Mouse (Mus musculus) midbrain, embryonic 15.5 days (tissue): ENCODE measurements around the gene Gzma. TPM values are rescaled to one million over a fixed set of nuclear protein-coding genes. Genes with fewer than 3 reads are reported as not detected.

Experiments
- ATAC-seq: fragments of 200-750 bp; cut with Nextera tagmentation; replicated peaks from 2 replicates; pipeline ENCODE4 v1.8.0; 2017; ENCODE audit warnings: moderate TSS enrichment
- H3K27ac ChIP-seq: fragments of 300-500 bp; sonication (generic); 2 replicates; pipeline ENCODE4 v1.5.1; 2015; ENCODE audit warnings: mild to moderate bottlenecking, inconsistent platforms
- H3K27me3 ChIP-seq: fragments of 300-500 bp; sonication (generic); replicated peaks from 2 replicates; pipeline ENCODE4 v1.6.1; 2015; ENCODE audit warnings: inconsistent platforms
- H3K36me3 ChIP-seq: fragments of 300-500 bp; sonication (generic); replicated peaks from 2 replicates; pipeline ENCODE4 v1.6.1; 2015; ENCODE audit warnings: inconsistent platforms
- H3K4me1 ChIP-seq: fragments of 300-500 bp; sonication (generic); 2 replicates; pipeline ENCODE4 v1.6.1; 2015; ENCODE audit warnings: inconsistent platforms
- H3K4me2 ChIP-seq: fragments of 300-500 bp; sonication (generic); 2 replicates; pipeline ENCODE4 v1.6.1; 2015; ENCODE audit warnings: inconsistent platforms, mild to moderate bottlenecking, moderate library complexity
- H3K4me3 ChIP-seq: fragments of 300-500 bp; sonication (generic); 2 replicates; pipeline ENCODE4 v1.5.1; 2015; ENCODE audit warnings: mild to moderate bottlenecking, inconsistent platforms
- H3K9ac ChIP-seq: fragments of 300-500 bp; sonication (generic); 2 replicates; pipeline ENCODE4 v1.6.1; 2015; ENCODE audit warnings: mild to moderate bottlenecking, inconsistent platforms
- H3K9me3 ChIP-seq: fragments of 300-500 bp; sonication (generic); 2 replicates; pipeline ENCODE4 v1.6.1; 2016; ENCODE audit warnings: inconsistent platforms
- WGBS: fragments of 180-500 bp; shearing (Covaris S2); methylation state at CpG from one replicate; pipeline ENCODE4 v1.1.7; 2015; ENCODE audit warnings: mixed read lengths; 5-methylcytosine and 5-hydroxymethylcytosine counted together
- polyA plus RNA-seq: library from polyadenylated mRNA; unstranded; fragments of >200 nt; fragmentation: Nextera tagmentation; extraction: Ambion mirVana; gene quantifications from 2 replicates; pipeline ENCODE4 v1.2.1, GENCODE M21; 2015

Gzma gene
- polyA plus RNA-seq, 1 experiment from 2014 or later = not detected

- 76% methylated on average over 3 of the region's 3 CpGs for WGBS
- Histone ChIP-seq H3K4me3 (peak overlapping the region; percentile 47), H3K4me1 (peaks cover 10% of the 10 kb centered on the region; the same call in 1 of the 2 replicates), H3K9me3 (no peaks in the 10 kb centered on the region), H3K9ac (no peak overlapping the region), H3K27me3 (no peaks in the 10 kb centered on the region), H3K4me2 (peak overlapping the region; percentile 74; the same call in 1 of the 2 replicates), H3K36me3 (no peaks in the 10 kb centered on the region), H3K27ac (no peak overlapping the region)
- ATAC-seq = no peak
Measured at GRCm38 (mm10) chr13:113044876-113045275, 55.9 kb downstream of the Gzma start.

Other genes with a start within 250 kb of the Gzma start
- 58.6 and 62.2 TPM in 2 replicates for gene Mtrex, start 173.6 kb downstream of the Gzma start, polyA plus RNA-seq
- 35.0 and 35.8 TPM in 2 replicates for gene Dhx29, start 173.5 kb downstream of the Gzma start, polyA plus RNA-seq
- gene Ccno, start 113.2 kb downstream of the Gzma start, polyA plus RNA-seq = 1.6 and 2.3 TPM in 2 replicates
- gene Mcidas, start 107.1 kb downstream of the Gzma start, polyA plus RNA-seq = 0.75 and 0.83 TPM in 2 replicates
- 0.45 and 0.57 TPM in 2 replicates for gene Cdc20b, start 65.9 kb downstream of the Gzma start, polyA plus RNA-seq
- 42.0 and 52.5 TPM in 2 replicates for gene Gpx8, start 54.6 kb downstream of the Gzma start, polyA plus RNA-seq
- 1.9 and 2.3 TPM in 2 replicates for gene Esm1, start 108.7 kb upstream of the Gzma start, polyA plus RNA-seq
- not detected in 2 replicates for gene Gzmk, start 124.9 kb upstream of the Gzma start, polyA plus RNA-seq
- 0.77 and 0.80 TPM in 2 replicates for gene BC067074, start 192.2 kb upstream of the Gzma start, polyA plus RNA-seq